ENCODE assay signal across 8 mouse cellular contexts in genomic region chr1:160212123-160212691, GRCm38 (mm10). TPM values are rescaled to one million over a fixed set of nuclear protein-coding genes. Genes with fewer than 3 reads are reported as not detected.
A peak's percentile ranks its signal among the peaks of the same experiment; 100 is the strongest.
DNase-seq lines count a peak whose midpoint lies in the region; ATAC-seq lines count a peak whose summit lies in the region.

No protein-coding gene starts in this region.

- intact Hi-C loops in gastrocnemius, postnatal 14 days (cut with DNase I; ENCODE audit: low total_unique reads): loop anchor here (2.0 kb wide), 1 partner anchor 17 kb away; the partner anchor contains the start of gene Mrps14

- H3K4me2 ChIP-seq in limb, embryonic 11.5 days (ENCODE audit: low read depth, severe bottlenecking): peak overlapping the region; percentile 62
- peak overlapping the region; percentile 75 for H3K4me2 ChIP-seq in midbrain, embryonic 15.5 days

- no peaks in the 10 kb centered on the region; the same call in 1 of the 2 replicates for H3K36me3 ChIP-seq in limb, embryonic 11.5 days (ENCODE audit: control insufficient read depth, insufficient read depth, low read length)
- H3K36me3 ChIP-seq in midbrain, embryonic 15.5 days (replicated peaks): peaks cover 6% of the 10 kb centered on the region

- WGBS in limb, embryonic 11.5 days: 0% methylated on average over 36 of the region's 45 CpGs
- WGBS in midbrain, embryonic 15.5 days: under 1% methylated on average over 45 of the region's 45 CpGs

- no peak; the same call in none of the 2 replicates for ATAC-seq in limb, embryonic 11.5 days (ENCODE audit: insufficient number of reproducible peaks, low FRiP score, low TSS enrichment, low read depth)
- ATAC-seq in midbrain, embryonic 15.5 days (replicated peaks): peak; percentile 76

- peak overlapping the region; percentile 84 for H3K27ac ChIP-seq in limb, embryonic 11.5 days (replicated peaks; ENCODE audit: low read depth, low read length)
- peak overlapping the region; percentile 99 for H3K27ac ChIP-seq in midbrain, embryonic 15.5 days

- DNase-seq in cerebellum, adult 18-20 months: peak; percentile 60 to 71
- no peak for DNase-seq in cerebellum, adult 11-12 months
- DNase-seq in urinary bladder, postnatal 10 days (ENCODE audit: low spot score): peak; percentile 18
- no peak for DNase-seq in urinary bladder, adult 2 months (ENCODE audit: low spot score)
- peak; percentile 48 for DNase-seq in gastrocnemius, postnatal 14 days
- no peak for DNase-seq in limb, embryonic 11.5 days (ENCODE audit: low spot score)
- no peak for DNase-seq in retina, postnatal 1 day

- H3K4me3 ChIP-seq in limb, embryonic 11.5 days (ENCODE audit: low read depth, low read length): peak overlapping the region; percentile 91
- H3K4me3 ChIP-seq in midbrain, embryonic 15.5 days: peak overlapping the region; percentile 70

- H3K9me3 ChIP-seq in limb, embryonic 11.5 days (ENCODE audit: control insufficient read depth, low read length): no peaks in the 10 kb centered on the region
- H3K9me3 ChIP-seq in midbrain, embryonic 15.5 days: no peaks in the 10 kb centered on the region

- peaks cover 8% of the 10 kb centered on the region; the same call in 1 of the 2 replicates for H3K4me1 ChIP-seq in limb, embryonic 11.5 days (ENCODE audit: control insufficient read depth, insufficient read depth, low read length)
- H3K4me1 ChIP-seq in midbrain, embryonic 15.5 days: peaks cover 27% of the 10 kb centered on the region

- peak overlapping the region; percentile 93 for H3K9ac ChIP-seq in limb, embryonic 11.5 days (ENCODE audit: low read length)
- H3K9ac ChIP-seq in midbrain, embryonic 15.5 days: peak overlapping the region; percentile 78

- H3K27me3 ChIP-seq in limb, embryonic 11.5 days (ENCODE audit: control insufficient read depth, insufficient read depth, low read length): no peaks in the 10 kb centered on the region
- H3K27me3 ChIP-seq in midbrain, embryonic 15.5 days (replicated peaks): no peaks in the 10 kb centered on the region

RNA-seq across cellular contexts. Expression of gene Cacybp, which starts 0.5 kb away (rescaled TPM):
- polyA plus RNA-seq in urinary bladder, adult 2 months (2012; rRNA removed): 27.4 and 30.1 TPM in 2 replicates
- total RNA-seq in gastrocnemius, postnatal 14 days (2021): 10 to 100 TPM; 33.6 to 37.9 TPM
- 317 and 326 TPM in 2 replicates for polyA plus RNA-seq in limb, embryonic 11.5 days (2014; fragmentation: Nextera tagmentation; extraction: Ambion mirVana)
- 242 and 256 TPM in 2 replicates for polyA plus RNA-seq in midbrain, embryonic 15.5 days (2015; fragmentation: Nextera tagmentation; extraction: Ambion mirVana)

RNA-seq across cellular contexts. Expression of gene Mrps14, which starts 17.2 kb away (rescaled TPM):
- polyA plus RNA-seq in urinary bladder, adult 2 months (2012; rRNA removed): 58.0 and 73.3 TPM in 2 replicates
- 10 to 100 TPM; 76.2 to 80.1 TPM for total RNA-seq in gastrocnemius, postnatal 14 days (2021)
- 236 and 239 TPM in 2 replicates for polyA plus RNA-seq in limb, embryonic 11.5 days (2014; fragmentation: Nextera tagmentation; extraction: Ambion mirVana)
- 113 and 126 TPM in 2 replicates for polyA plus RNA-seq in midbrain, embryonic 15.5 days (2015; fragmentation: Nextera tagmentation; extraction: Ambion mirVana)

RNA-seq across cellular contexts. Expression of gene Tnn, which starts 58.8 kb away (rescaled TPM):
- polyA plus RNA-seq in urinary bladder, adult 2 months (2012; rRNA removed): 0.17 and 0.19 TPM in 2 replicates
- total RNA-seq in gastrocnemius, postnatal 14 days (2021): under 1 TPM in 1 of 2 experiments, not detected in 1; 0.04 TPM
- polyA plus RNA-seq in limb, embryonic 11.5 days (2014; fragmentation: Nextera tagmentation; extraction: Ambion mirVana): 0.20 TPM in 1 of 2 replicates, not detected in the other
- polyA plus RNA-seq in midbrain, embryonic 15.5 days (2015; fragmentation: Nextera tagmentation; extraction: Ambion mirVana): not detected in 2 replicates

Comparison
In these comparisons a context has a peak if more than half of its experiments do, and no peak if none do; other contexts are left out.
1. DNase-seq: peak in cerebellum, adult 18-20 months (2 of 2), urinary bladder, postnatal 10 days (single experiment) and gastrocnemius, postnatal 14 days (single experiment); none in cerebellum, adult 11-12 months (single experiment), urinary bladder, adult 2 months (single experiment), limb, embryonic 11.5 days (single experiment) and retina, postnatal 1 day (single experiment).